Mouse (Mus musculus): ENCODE measurements at regions not wholly inside any gene's neighbourhood (a gene's known extent, or its start where the extent isn't known, plus 50 kb on each side); places are given as distances from the start of the nearest gene placed in this dataset.

DNA sequence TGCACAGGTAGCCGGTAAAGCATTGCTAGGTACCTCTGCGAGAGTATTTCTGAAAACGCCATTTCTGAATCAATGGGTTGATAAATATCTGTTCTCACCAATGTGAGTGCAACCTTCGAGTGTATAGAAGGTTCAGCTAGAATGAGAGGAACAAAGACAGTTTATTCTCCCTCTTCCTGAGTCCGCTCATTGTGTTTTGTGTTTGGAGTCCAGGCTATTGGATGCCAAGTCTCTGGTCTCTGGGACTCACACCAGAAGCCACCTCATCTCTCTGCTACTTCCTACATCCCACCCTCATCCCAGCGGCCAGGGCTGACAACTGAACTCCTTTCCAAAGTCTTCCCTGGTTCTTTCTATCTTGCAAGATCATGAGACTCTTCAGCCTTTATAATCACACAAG is 62.7 kb downstream of the Lrrc30 start:
- DNase-seq = no peak

DNA sequence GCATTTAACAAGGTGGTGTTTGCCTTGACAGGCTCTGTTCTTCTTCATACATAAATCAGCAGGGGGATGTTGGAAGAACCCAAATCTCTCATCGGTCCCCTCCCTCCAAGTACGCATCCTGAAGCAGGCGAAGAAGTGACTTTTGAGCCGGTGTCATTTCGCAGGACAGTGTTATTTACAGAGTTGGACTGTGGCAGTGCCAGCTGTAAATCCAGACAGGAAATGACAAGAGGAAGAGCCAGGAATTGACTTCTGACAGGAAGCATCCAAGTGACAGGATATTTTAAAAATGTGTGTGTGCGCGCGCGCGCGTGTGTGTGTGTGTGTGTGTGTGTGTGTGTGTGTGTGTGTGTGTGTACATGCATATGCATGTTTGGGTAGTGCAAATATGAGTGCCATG is 66.3 kb downstream of the Lrrc30 start:
- DNase-seq = no peak

DNA sequence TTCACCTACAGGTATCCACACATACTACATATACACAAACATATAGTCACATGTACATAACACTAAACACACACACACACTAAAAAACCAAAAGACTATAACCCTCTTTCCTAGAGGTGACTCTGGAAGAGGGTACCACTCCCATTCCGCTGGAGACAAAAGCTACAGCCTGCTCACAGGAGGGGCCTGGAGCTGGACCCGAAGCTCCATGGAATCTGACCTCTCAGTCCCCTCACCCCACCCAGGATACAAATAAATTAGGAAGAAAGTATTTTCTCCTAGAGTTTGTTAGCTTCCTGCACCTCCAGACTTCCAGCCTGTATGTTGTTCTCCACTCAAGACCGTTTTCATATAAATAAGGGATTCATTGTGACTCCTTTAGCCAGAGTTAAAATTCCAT is 66.8 kb downstream of the Lrrc30 start:
- no peak for DNase-seq

DNA sequence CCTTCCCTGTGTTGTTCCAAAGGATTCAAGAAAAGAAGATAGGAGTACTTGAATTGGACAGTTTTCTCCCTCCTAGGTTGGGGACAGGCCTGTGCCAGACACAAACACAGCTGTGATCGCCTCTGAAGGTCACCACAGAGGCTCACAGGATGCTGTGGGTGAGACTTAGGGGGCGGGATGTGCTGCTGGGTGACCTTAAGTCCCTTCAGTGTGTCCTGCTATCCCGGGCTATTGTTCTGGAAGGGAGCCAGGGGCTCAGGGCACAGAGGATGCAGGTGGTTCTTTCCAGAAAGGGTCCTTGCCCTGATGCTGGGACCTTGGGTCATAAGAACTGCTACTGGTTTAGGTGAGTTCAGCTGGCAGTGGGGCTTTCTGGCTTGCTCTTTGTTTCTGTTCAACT is 67.7 kb downstream of the Lrrc30 start:
- DNase-seq = no peak

DNA sequence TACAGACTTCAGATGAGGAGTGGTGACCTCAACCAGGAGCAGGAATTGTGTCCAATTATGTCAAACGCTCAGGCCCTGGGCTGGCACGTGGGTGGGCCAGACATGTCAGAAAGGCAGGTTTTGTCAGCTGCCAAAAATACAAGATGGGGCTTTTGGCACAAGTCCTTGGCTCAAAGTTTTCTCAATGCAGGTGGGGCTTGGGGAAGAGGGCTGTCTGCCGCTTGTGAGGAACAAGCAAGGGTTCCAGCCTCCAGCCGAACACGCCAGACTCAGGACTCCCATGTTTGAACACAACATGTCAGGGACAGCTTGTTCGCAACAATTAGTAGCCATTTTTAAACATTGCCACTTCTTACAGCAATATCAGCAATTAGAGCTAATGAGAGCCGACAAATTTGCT is 69.5 kb downstream of the Lrrc30 start:
- DNase-seq = no peak

GRCm38 (mm10) chr17:67561802-67562201 is 70.7 kb downstream of the Lrrc30 start:
- no peak for DNase-seq

DNA sequence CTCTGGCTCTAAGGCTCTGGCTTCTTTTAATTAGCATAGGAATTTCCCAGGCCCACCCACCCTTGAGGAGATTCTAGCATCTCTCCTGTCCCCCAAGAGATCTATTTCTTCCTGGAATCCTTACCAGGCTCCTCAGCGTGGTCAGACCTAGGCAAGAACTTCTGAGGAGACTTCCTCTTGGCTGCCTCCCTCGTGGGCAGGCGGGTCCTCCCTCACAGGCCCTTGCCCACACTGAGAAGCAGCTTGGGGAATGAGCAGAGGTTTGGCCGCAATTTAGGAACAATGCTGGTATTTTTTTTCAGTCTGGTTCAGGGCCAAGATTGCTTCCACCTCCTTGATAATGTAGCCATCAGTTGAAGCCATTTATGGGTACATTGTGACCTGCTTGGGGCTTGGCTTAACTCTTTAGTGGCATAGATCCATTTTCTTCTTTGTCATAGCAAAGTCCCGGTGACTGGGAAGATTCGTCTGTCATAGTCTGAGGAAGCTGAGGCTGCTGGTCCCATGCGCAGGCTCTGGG is 75.1 kb downstream of the Lrrc30 start:
- DNase-seq = no peak

DNA sequence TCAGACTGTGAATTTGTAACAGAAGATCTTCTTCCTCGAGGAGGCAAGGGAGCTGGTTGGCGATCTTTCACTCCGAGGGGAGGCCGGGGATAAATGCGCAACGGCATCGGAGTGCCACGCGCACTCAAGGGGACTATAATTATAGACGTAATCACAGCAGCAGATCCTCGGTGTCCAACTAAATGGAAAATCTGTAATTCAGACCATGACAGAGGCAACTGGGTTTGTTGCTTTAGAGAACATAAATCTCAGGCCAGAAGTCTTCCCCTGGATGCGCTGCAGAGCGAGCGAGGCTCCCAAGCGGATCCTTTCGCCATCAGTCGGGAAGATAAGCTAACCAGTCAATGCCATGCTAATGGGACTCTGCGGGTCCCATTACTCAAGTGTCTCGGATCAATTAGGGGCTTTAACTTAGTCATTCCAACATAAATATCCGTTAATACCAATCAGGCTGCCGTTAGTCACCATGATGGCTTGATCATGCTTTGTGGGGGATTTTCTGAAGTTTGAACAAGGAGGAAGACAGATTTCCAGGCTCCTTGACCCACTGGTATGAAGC is 79.9 kb downstream of the Lrrc30 start:
- DNase-seq = no peak

DNA sequence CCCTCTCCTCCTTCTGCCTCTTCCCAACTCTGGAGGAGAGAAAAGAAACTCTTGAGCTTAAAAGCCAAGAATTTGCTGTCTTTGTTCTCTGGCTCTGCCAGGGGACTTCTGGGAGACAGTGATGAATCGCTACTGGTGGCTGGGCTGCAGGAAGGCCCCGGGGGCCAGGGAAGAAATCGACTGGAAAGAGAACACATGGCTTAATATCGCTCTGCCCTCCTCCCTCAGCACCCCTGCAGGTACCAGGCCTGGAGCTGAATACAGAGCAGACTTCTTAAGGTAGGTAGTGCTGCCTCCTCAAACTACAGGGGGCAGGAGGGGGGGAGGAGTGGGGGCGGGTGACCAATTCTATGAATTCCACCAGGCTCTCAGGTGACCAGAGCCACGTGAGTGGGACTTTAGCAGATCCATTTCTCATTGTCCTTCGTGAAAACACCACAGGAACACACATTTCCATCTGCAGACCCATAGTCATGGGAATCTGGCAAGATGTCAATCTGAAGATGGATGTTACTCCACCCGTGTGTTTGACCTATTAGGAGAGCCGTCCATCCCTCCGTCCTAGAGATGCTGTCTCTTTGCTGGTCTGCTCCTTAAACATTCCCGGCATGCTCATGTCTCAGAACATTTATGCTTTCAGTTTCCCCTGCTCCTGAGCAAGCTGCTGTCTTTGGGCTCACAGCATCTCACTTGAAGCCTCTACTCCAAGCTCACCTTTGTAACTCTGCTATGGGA is 83.4 kb downstream of the Lrrc30 start:
- DNase-seq = no peak

- no peak for DNase-seq
Measured at GRCm38 (mm10) chr17:67544410-67544809, 88.1 kb downstream of the Lrrc30 start.

DNA sequence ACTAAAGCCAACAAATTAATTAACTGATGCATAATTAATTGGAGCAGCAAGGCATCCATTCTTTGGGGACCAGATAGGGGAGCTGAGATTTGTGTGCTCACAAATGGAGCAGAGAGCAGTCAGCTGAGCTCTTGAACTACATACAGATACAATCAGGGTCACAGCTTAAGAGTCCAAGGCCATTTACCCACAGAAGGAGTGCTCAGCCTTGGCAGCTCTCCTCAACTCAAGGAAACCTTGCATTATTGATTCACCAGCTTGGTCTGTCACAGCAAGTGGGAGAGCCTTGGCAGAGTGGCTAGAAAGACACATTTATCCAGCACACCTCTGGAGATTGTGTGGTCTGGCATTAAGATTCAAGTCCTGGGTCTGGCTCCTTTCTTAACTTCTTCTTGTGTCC is 100.2 kb downstream of the Lrrc30 start:
- DNase-seq = no peak

GRCm38 (mm10) chr17:67520848-67521411 is 111.6 kb downstream of the Lrrc30 start:
- DNase-seq = no peak

DNA sequence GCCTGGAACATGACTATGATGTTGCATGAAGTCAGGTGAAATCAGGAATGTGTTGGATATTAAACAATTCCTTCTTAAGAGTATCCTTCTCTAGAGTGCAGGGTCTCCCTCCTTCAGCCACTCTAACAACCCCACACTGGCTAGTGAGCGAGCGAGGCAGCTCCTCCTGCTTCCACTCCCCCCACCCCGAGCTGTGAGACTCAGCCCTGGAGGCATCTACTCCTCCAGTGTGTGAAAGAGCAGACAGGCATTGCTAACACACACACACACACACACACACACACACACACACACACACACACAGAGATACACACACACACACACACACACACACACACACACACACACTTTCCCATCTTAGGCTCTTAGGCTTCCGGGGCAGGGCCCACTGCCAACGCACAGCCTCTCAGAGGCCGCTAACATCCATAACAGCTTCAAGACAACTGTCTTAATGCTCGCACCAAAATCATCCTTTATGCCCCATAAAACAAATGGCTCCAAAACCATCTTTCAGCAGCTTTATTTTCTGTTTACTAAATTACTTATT is 116.8 kb downstream of the Lrrc30 start:
- DNase-seq = no peak

GRCm38 (mm10) chr17:67514387-67515241 is 117.9 kb downstream of the Lrrc30 start:
- no peak for DNase-seq

GRCm38 (mm10) chr17:67512699-67513450 is 119.6 kb downstream of the Lrrc30 start:
- no peak for DNase-seq

GRCm38 (mm10) chr17:67512008-67512407 is 120.5 kb downstream of the Lrrc30 start:
- no peak for DNase-seq

- no peak for DNase-seq
Measured at GRCm38 (mm10) chr17:67509921-67510320, 122.6 kb downstream of the Lrrc30 start.

GRCm38 (mm10) chr17:67509091-67509618 is 123.4 kb downstream of the Lrrc30 start:
- no peak for DNase-seq

- no peak for DNase-seq
Measured at GRCm38 (mm10) chr17:67508353-67508752, 124.2 kb downstream of the Lrrc30 start.

- DNase-seq = no peak
Measured at GRCm38 (mm10) chr17:67506466-67506865, 126.1 kb downstream of the Lrrc30 start.

DNA sequence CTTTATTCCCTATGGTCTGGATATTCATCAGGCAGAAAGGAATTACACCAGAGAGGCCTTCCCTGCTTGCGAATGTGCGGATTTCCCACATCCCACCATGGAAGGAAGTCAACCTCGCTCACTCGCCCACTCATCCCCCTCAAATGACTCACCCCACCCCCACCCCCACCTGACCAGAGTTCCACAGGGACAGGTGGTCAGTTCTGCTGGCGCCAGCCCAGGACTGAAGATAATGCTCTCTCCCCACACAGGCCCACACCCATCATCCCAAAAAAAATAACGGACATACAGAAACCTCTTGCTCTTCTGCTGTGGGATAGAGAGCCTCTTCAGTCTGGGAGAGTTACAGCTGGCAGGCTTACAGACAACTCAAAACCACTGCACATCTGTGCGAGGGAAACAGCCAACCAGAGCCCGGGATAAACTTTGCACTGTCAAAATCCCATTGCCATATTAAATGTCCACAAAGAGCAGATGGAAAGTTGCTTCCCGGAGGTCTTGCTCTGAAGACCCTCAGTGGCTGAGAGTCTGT is 128.0 kb downstream of the Lrrc30 start:
- no peak for DNase-seq

Measured in thymus, postnatal 25 days (tissue).